Mouse (Mus musculus) T-helper 1 cell (primary cell): ENCODE results near the gene Vmn1r115.
"Not testable (repeated sequence)": the region's sequence is repeated elsewhere in the genome, so short reads cannot be mapped to it uniquely, and the experiment has no call there.

Source experiments
- in situ Hi-C: fragments of 300-600 bp; cut with MboI, MseI; formaldehyde crosslinking; loops from one replicate; pipeline ENCODE4 v1.15.1; 2025; ENCODE audit warnings: high pct_unique_total_duplicates

The Vmn1r115 gene

GRCm38 (mm10) chr7:20844885-20845284 is at the start of gene Vmn1r115:
Gene Vmn1r115 (minus strand): TSS chr7:20844985.
- in situ Hi-C loops: loop anchor here (25.0 kb wide), 1 partner anchor 683 kb away; the partner anchor contains the start of gene Vmn1r94

- in situ Hi-C loops: not testable (repeated sequence)
Measured at GRCm38 (mm10) chr7:20884021-20884420, 39.2 kb upstream of the Vmn1r115 start, which contains the start of gene Vmn1r117. Gene Vmn1r117 (minus strand): TSS chr7:20884121.

GRCm38 (mm10) chr7:20871956-20872355 is 27.2 kb upstream of the Vmn1r115 start, which contains the start of gene Vmn1r116:
Gene Vmn1r116 (plus strand): TSS chr7:20872256.
- in situ Hi-C loops: not testable (repeated sequence)

GRCm38 (mm10) chr7:20812086-20812485 is 32.7 kb downstream of the Vmn1r115 start, which contains the start of gene Vmn1r114:
Gene Vmn1r114 (minus strand): TSS chr7:20812186.
- in situ Hi-C loops: loop anchor here (25.0 kb wide), 1 partner anchor 1325 kb away; the partner anchor contains the start of gene Gm10666
